Mouse (Mus musculus) liver, embryonic 13.5 days (tissue): ENCODE results near the gene Fli1. TPM values are rescaled to one million over a fixed set of nuclear protein-coding genes. Genes with fewer than 3 reads are reported as not detected.

Experiments used
- ATAC-seq: fragments of 200-750 bp; cut with Nextera tagmentation; 2 replicates; pipeline ENCODE4 v1.8.0; 2017; ENCODE audit warnings: low read depth, mild to moderate bottlenecking, moderate number of reproducible peaks, moderate library complexity
- DNase-seq: peaks from one replicate; pipeline ENCODE4 v3.0.0; 2022
- H3K27ac ChIP-seq: fragments of 300-500 bp; sonication (generic); 2 replicates; pipeline ENCODE4 v1.5.1; 2015; ENCODE audit warnings: moderate library complexity, mild to moderate bottlenecking, inconsistent platforms
- H3K27me3 ChIP-seq: fragments of 300-500 bp; sonication (generic); 2 replicates; pipeline ENCODE4 v1.6.1; 2015; ENCODE audit warnings: mild to moderate bottlenecking, inconsistent platforms
- H3K36me3 ChIP-seq: fragments of 300-500 bp; sonication (generic); 2 replicates; pipeline ENCODE4 v1.6.1; 2015; ENCODE audit warnings: mild to moderate bottlenecking, inconsistent platforms
- H3K4me1 ChIP-seq: fragments of 300-500 bp; sonication (generic); replicated peaks from 2 replicates; pipeline ENCODE4 v1.6.1; 2015; ENCODE audit warnings: inconsistent platforms
- H3K4me2 ChIP-seq: fragments of 300-500 bp; sonication (generic); 2 replicates; pipeline ENCODE4 v1.6.1; 2015; ENCODE audit warnings: inconsistent platforms, mild to moderate bottlenecking, moderate library complexity
- H3K4me3 ChIP-seq: fragments of 300-500 bp; sonication (generic); replicated peaks from 2 replicates; pipeline ENCODE4 v1.5.1; 2015; ENCODE audit warnings: mild to moderate bottlenecking, inconsistent platforms
- H3K9ac ChIP-seq: fragments of 300-500 bp; sonication (generic); 2 replicates; pipeline ENCODE4 v1.6.1; 2015; ENCODE audit warnings: mild to moderate bottlenecking, inconsistent platforms
- H3K9me3 ChIP-seq: fragments of 300-500 bp; sonication (generic); replicated peaks from 2 replicates; pipeline ENCODE4 v1.6.1; 2016; ENCODE audit warnings: inconsistent platforms
- WGBS: fragments of 180-500 bp; shearing (Covaris S2); methylation state at CpG from one replicate; pipeline ENCODE4 v1.1.7; 2015; ENCODE audit not compliant: insufficient replicate concordance; 5-methylcytosine and 5-hydroxymethylcytosine counted together
- polyA plus RNA-seq: library from polyadenylated mRNA; unstranded; fragments of >200 nt; fragmentation: Nextera tagmentation; extraction: Ambion mirVana; gene quantifications from 2 replicates; pipeline ENCODE4 v1.2.1, GENCODE M21; 2015

Fli1 gene
- polyA plus RNA-seq, 1 experiment from 2014 or later = 9.1 TPM

GRCm38 (mm10) chr9:32391092-32391491 lies 151.6 kb downstream of the Fli1 start:
- ATAC-seq = no peak
- 31% methylated on average over 5 of the region's 5 CpGs for WGBS

GRCm38 (mm10) chr9:32388120-32388519 lies 154.5 kb downstream of the Fli1 start:
- WGBS = 84% methylated on average over 1 of the region's 1 CpGs
- H3K9ac ChIP-seq = no peak overlapping the region

More at GRCm38 (mm10) chr9:32391092-32391491, 151.6 kb downstream of the Fli1 start:
- Histone ChIP-seq H3K4me2 (no peak overlapping the region), H3K36me3 (no peaks in the 10 kb centered on the region), H3K9ac (no peak overlapping the region), H3K27me3 (no peaks in the 10 kb centered on the region), H3K4me3 (no peak overlapping the region), H3K4me1 (0 out of 2 replicates have a peak, but pooled peaks cover 6% of the 10 kb centered on the region), H3K27ac (no peak overlapping the region), H3K9me3 (no peaks in the 10 kb centered on the region)
- DNase-seq = no peak

GRCm38 (mm10) chr9:32384906-32385305 lies 157.8 kb downstream of the Fli1 start:
- WGBS = 59% methylated on average over 4 of the region's 4 CpGs
- Histone ChIP-seq H3K36me3 (no peaks in the 10 kb centered on the region), H3K4me1 (no peaks in the 10 kb centered on the region), H3K27me3 (no peaks in the 10 kb centered on the region), H3K9ac (no peak overlapping the region), H3K9me3 (no peaks in the 10 kb centered on the region), H3K4me3 (no peak overlapping the region), H3K4me2 (no peak overlapping the region), H3K27ac (no peak overlapping the region)
- no peak for ATAC-seq
- no peak for DNase-seq

More at GRCm38 (mm10) chr9:32388120-32388519, 154.5 kb downstream of the Fli1 start:
- no peak for ATAC-seq
- no peak for DNase-seq
- no peak overlapping the region for H3K27ac ChIP-seq
- H3K4me2 ChIP-seq = no peak overlapping the region
- no peaks in the 10 kb centered on the region for H3K9me3 ChIP-seq
- H3K27me3 ChIP-seq = no peaks in the 10 kb centered on the region
- H3K4me1 ChIP-seq = 0 out of 2 replicates have a peak, but pooled peaks cover 6% of the 10 kb centered on the region
- no peak overlapping the region for H3K4me3 ChIP-seq
- no peaks in the 10 kb centered on the region for H3K36me3 ChIP-seq

DNA sequence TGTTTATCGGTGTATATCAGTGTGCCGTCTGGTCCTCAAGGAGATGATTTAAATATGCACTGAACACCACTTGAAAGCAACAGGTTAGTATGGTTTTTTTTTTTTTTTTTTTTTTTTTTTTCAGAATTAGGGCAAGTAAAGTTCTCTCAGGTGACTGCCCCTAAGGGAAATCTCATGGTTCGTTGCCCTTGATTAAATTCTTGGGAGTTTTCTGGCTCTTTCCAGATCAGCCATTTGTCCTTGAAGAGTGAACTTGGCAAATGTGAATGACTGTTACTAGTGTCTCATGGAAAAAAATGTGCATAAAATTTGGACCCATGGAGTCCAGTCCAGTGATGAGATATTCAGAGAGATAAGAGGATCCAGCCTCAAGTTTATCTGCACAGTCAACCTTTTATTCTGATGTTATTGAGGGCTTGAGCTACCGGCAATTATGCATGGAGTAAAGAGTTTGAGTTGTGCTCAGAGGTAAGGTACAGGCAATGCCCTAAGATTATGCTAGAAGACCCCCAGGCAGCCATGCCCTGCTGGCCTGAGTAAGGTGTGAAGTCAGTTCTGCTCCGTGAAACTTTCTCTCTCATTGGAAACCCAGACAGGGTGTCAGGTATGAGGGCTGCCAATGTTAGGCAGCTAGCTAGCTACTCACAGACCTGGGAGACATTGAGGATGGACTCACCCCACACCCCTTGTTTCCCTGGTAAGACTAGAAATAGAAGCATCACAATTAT lies 165.6 kb downstream of the Fli1 start:
- Histone ChIP-seq H3K4me1 (no peaks in the 10 kb centered on the region), H3K9me3 (no peaks in the 10 kb centered on the region), H3K36me3 (no peaks in the 10 kb centered on the region), H3K9ac (no peak overlapping the region), H3K27ac (no peak overlapping the region), H3K27me3 (no peaks in the 10 kb centered on the region), H3K4me3 (no peak overlapping the region), H3K4me2 (no peak overlapping the region)
- DNase-seq (no peak), ATAC-seq (no peak)
- WGBS = 68% methylated on average over 5 of the region's 5 CpGs

- no peaks in the 10 kb centered on the region for H3K9me3 ChIP-seq
- H3K4me3 ChIP-seq = no peak overlapping the region
- H3K27ac ChIP-seq = no peak overlapping the region
- no peaks in the 10 kb centered on the region for H3K36me3 ChIP-seq
- no peak overlapping the region for H3K4me2 ChIP-seq
- ATAC-seq (no peak), DNase-seq (no peak)
- no peaks in the 10 kb centered on the region for H3K4me1 ChIP-seq
- 77% methylated on average over 7 of the region's 7 CpGs for WGBS
- H3K27me3 ChIP-seq = no peaks in the 10 kb centered on the region
- H3K9ac ChIP-seq = no peak overlapping the region
These were observed 166.6 kb downstream of the Fli1 start for GRCm38 (mm10) chr9:32376031-32376430.

GRCm38 (mm10) chr9:32373656-32374055 lies 169.0 kb downstream of the Fli1 start:
- no peaks in the 10 kb centered on the region; the same call in 1 of the 2 replicates for H3K4me1 ChIP-seq
- DNase-seq (no peak), ATAC-seq (no peak)
- no peak overlapping the region for H3K9ac ChIP-seq
- no peak overlapping the region for H3K4me3 ChIP-seq
- no peak overlapping the region for H3K27ac ChIP-seq
- H3K4me2 ChIP-seq = no peak overlapping the region
- H3K36me3 ChIP-seq = no peaks in the 10 kb centered on the region
- WGBS = 79% methylated on average over 6 of the region's 6 CpGs
- H3K9me3 ChIP-seq = no peaks in the 10 kb centered on the region
- peaks cover 3% of the 10 kb centered on the region; the same call in 1 of the 2 replicates for H3K27me3 ChIP-seq

Other genes with a start within 250 kb of the Fli1 start
- gene Kcnj5, start 198.5 kb downstream of the Fli1 start, polyA plus RNA-seq = 1.9 and 2.6 TPM in 2 replicates
- not detected in 2 replicates for gene Kcnj1, start 170.4 kb downstream of the Fli1 start, polyA plus RNA-seq
- 12.5 and 15.7 TPM in 2 replicates for gene Ets1, start 93.4 kb upstream of the Fli1 start, polyA plus RNA-seq